Mouse (Mus musculus): ENCODE results near the gene Vmn1r170.
"Not testable (repeated sequence)": the region's sequence is repeated elsewhere in the genome, so short reads cannot be mapped to it uniquely, and the experiment has no call there.

Vmn1r170 gene

DNA sequence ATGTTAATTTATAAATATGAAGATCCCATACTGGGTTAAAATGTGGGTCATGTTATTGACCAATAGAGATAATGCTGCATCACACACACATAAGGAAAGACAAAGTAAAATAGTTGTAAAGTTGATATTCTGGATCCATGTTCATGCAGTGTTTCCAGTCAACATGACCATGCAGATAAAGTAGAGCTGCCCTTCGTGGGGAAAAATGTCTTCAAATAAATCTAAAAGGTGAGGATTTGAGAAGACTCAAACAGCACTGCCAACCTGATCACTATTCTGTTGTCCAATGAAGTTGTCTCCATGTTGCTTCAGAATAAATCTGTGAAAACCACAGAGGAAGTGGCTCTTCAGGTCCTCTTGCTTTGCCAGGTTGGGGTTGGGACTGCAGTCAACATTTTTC lies at the start of gene Vmn1r170:
Gene Vmn1r170 (plus strand): TSS at position 301 of the 400 bp plus-strand sequence.
- not testable (repeated sequence) for DNase-seq (ENCODE audit: low spot score in 2 of 2)

DNA sequence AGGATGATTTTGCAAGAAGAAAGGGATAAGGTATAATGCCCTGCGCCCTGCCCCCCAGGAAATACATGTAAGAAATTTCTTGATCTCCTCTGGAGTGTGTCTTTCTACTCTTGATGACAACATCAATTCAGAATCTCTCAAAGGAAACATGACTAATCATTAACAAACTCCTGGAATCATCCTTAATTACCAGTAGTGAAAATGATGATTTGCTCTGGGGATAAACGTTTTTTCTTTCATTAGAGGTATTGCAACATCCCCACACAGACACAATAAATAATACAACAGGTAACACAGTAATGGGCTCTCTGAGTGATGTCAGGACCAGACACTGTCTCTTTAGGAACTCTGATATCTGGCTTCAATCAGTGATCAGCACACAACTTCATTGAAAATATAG lies 30.7 kb upstream of the Vmn1r170 start, which contains the start of gene Vmn1r169:
Gene Vmn1r169 (plus strand): TSS at position 301 of the 400 bp plus-strand sequence.
- DNase-seq (ENCODE audit: low spot score in 2 of 2): not testable (repeated sequence)

DNA sequence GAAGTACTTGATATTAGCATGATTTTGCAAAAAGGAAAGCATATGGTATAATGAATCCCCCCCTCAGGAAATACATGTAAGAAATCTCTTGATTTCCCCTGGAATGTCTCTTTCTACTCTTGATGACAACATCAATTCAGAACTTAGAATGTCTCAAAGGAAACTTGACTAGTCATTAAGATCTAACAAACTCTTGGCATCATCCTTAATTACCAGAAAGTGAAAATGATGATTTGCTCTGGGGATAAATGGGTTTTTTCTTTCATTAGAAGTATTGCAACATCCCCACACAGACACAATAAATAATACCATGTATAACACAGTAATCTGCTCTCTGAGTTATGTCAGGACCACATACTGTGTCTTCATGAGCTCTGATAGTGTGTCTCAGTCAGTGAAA lies 24.4 kb downstream of the Vmn1r170 start, which contains the start of gene Vmn1r171:
Gene Vmn1r171 (plus strand): TSS at position 301 of the 400 bp plus-strand sequence.
- DNase-seq (ENCODE audit: low spot score in 2 of 2): no peak
